Comparison of ENCODE assay signal across 8 mouse cellular contexts in genomic region chr7:127231826-127232621, GRCm38 (mm10). TPM values are rescaled to one million over a fixed set of nuclear protein-coding genes. Genes with fewer than 3 reads are reported as not detected.
DNase-seq lines count a peak whose midpoint lies in the region; ATAC-seq lines count a peak whose summit lies in the region.

No protein-coding gene starts in this region.

- peak overlapping the region; percentile 99 for H3K27ac ChIP-seq in heart, embryonic 16.5 days (ENCODE audit: low read length)
- H3K27ac ChIP-seq in hindbrain, embryonic 10.5 days, result peak overlapping the region; percentile 99
- peak overlapping the region; percentile 98 for H3K27ac ChIP-seq in midbrain, embryonic 11.5 days (ENCODE audit: low read depth, low read length)

- H3K4me3 ChIP-seq in heart, embryonic 16.5 days (ENCODE audit: low read length), result peak overlapping the region; percentile 96
- H3K4me3 ChIP-seq in hindbrain, embryonic 10.5 days, result peak overlapping the region; percentile 93
- peak overlapping the region; percentile 97 for H3K4me3 ChIP-seq in midbrain, embryonic 11.5 days (ENCODE audit: low read depth, low read length)

- H3K9ac ChIP-seq in heart, embryonic 16.5 days (ENCODE audit: low read length), result peak overlapping the region; percentile 94
- H3K9ac ChIP-seq in midbrain, embryonic 11.5 days (ENCODE audit: low read length), result peak overlapping the region; percentile 99

- H3K4me2 ChIP-seq in heart, embryonic 16.5 days (ENCODE audit: low read depth, low read length), result peak overlapping the region; percentile 92
- H3K4me2 ChIP-seq in midbrain, embryonic 11.5 days, result peak overlapping the region; percentile 59

- H3K9me3 ChIP-seq in heart, embryonic 16.5 days (replicated peaks; ENCODE audit: control insufficient read depth, low read length), result no peaks in the 10 kb centered on the region
- peaks cover 12% of the 10 kb centered on the region; the same call in 1 of the 2 replicates for H3K9me3 ChIP-seq in hindbrain, embryonic 10.5 days
- no peaks in the 10 kb centered on the region for H3K9me3 ChIP-seq in midbrain, embryonic 11.5 days (ENCODE audit: control insufficient read depth, low read length)

- H3K4me1 ChIP-seq in heart, embryonic 16.5 days (ENCODE audit: control insufficient read depth, insufficient read depth, low read length), result peaks cover 24% of the 10 kb centered on the region
- peaks cover 53% of the 10 kb centered on the region for H3K4me1 ChIP-seq in hindbrain, embryonic 10.5 days (replicated peaks)
- peaks cover 21% of the 10 kb centered on the region for H3K4me1 ChIP-seq in midbrain, embryonic 11.5 days (ENCODE audit: control insufficient read depth, insufficient read depth, low read length)

- DNase-seq in heart, adult 8-10 months (ENCODE audit: low spot score), result no peak
- DNase-seq in MN1 (ENCODE audit: low spot score), result peak; percentile 45
- peak; percentile 27 for DNase-seq in hindbrain, embryonic 10.5 days (ENCODE audit: low spot score)
- peak; percentile 91 for DNase-seq in midbrain, embryonic 11.5 days (ENCODE audit: low spot score, missing footprints)
- no peak for DNase-seq in urinary bladder, postnatal 10 days (ENCODE audit: low spot score)
- DNase-seq in adrenal gland, postnatal 36 days, result no peak
- DNase-seq in adipocyte (ENCODE audit: low spot score), result no peak

- no peaks in the 10 kb centered on the region for H3K27me3 ChIP-seq in heart, embryonic 16.5 days (ENCODE audit: control insufficient read depth, insufficient read depth, low read length)
- H3K27me3 ChIP-seq in hindbrain, embryonic 10.5 days (ENCODE audit: insufficient read depth, poor library complexity, severe bottlenecking), result no peaks in the 10 kb centered on the region
- H3K27me3 ChIP-seq in midbrain, embryonic 11.5 days (ENCODE audit: control insufficient read depth, insufficient read depth, low read length), result no peaks in the 10 kb centered on the region

- H3K36me3 ChIP-seq in heart, embryonic 16.5 days (ENCODE audit: control insufficient read depth, insufficient read depth), result peaks cover 25% of the 10 kb centered on the region
- H3K36me3 ChIP-seq in hindbrain, embryonic 10.5 days, result peaks cover 68% of the 10 kb centered on the region
- H3K36me3 ChIP-seq in midbrain, embryonic 11.5 days (ENCODE audit: control insufficient read depth, insufficient read depth, low read length), result peaks cover 32% of the 10 kb centered on the region

- 4% methylated on average over 20 of the region's 20 CpGs for WGBS in heart, embryonic 16.5 days
- 11% methylated on average over 20 of the region's 20 CpGs for WGBS in hindbrain, embryonic 10.5 days
- WGBS in midbrain, embryonic 11.5 days, result 8% methylated on average over 20 of the region's 20 CpGs

- no peak for ATAC-seq in heart, embryonic 16.5 days (replicated peaks; ENCODE audit: extremely low read depth, insufficient read depth, low FRiP score)
- ATAC-seq in midbrain, embryonic 11.5 days (ENCODE audit: low FRiP score), result no peak

RNA-seq across cellular contexts. Expression of gene Zfp553, which starts 0.8 kb away (rescaled TPM):
- 21.0 and 21.9 TPM in 2 replicates for polyA plus RNA-seq in heart, embryonic 16.5 days (2015; fragmentation: Nextera tagmentation; extraction: Ambion mirVana)
- 1 to 10 TPM; 5.2 to 6.4 (median 5.8) TPM for total RNA-seq in heart, adult 8-10 months (2022)
- polyA plus RNA-seq in hindbrain, embryonic 10.5 days (2016; fragmentation: Nextera tagmentation; extraction: Ambion mirVana), result 78.7 and 81.0 TPM in 2 replicates
- 30.3 and 32.4 TPM in 2 replicates for polyA plus RNA-seq in midbrain, embryonic 11.5 days (2014; fragmentation: Nextera tagmentation; extraction: Ambion mirVana)
- 10 to 100 TPM; 10.1 to 11.9 TPM for total RNA-seq in adrenal gland, postnatal 36 days (2021)

RNA-seq across cellular contexts. Expression of gene Sept1, which starts 0.9 kb away (rescaled TPM):
- polyA plus RNA-seq in heart, embryonic 16.5 days (2015; fragmentation: Nextera tagmentation; extraction: Ambion mirVana), result 35.1 and 57.5 TPM in 2 replicates
- 1 to 10 TPM; 2.1 to 3.9 (median 2.6) TPM for total RNA-seq in heart, adult 8-10 months (2022)
- polyA plus RNA-seq in hindbrain, embryonic 10.5 days (2016; fragmentation: Nextera tagmentation; extraction: Ambion mirVana), result 32.4 and 33.8 TPM in 2 replicates
- 24.6 and 29.8 TPM in 2 replicates for polyA plus RNA-seq in midbrain, embryonic 11.5 days (2014; fragmentation: Nextera tagmentation; extraction: Ambion mirVana)
- 1 to 10 TPM; 5.6 to 7.9 TPM for total RNA-seq in adrenal gland, postnatal 36 days (2021)

RNA-seq across cellular contexts. Expression of gene Zfp771, which starts 12.1 kb away (rescaled TPM):
- polyA plus RNA-seq in heart, embryonic 16.5 days (2015; fragmentation: Nextera tagmentation; extraction: Ambion mirVana), result 38.0 and 39.6 TPM in 2 replicates
- 10 to 100 TPM; 15.3 to 21.7 (median 17.1) TPM for total RNA-seq in heart, adult 8-10 months (2022)
- polyA plus RNA-seq in hindbrain, embryonic 10.5 days (2016; fragmentation: Nextera tagmentation; extraction: Ambion mirVana), result 62.4 and 70.1 TPM in 2 replicates
- polyA plus RNA-seq in midbrain, embryonic 11.5 days (2014; fragmentation: Nextera tagmentation; extraction: Ambion mirVana), result 49.3 and 54.0 TPM in 2 replicates
- total RNA-seq in adrenal gland, postnatal 36 days (2021), result 10 to 100 TPM; 28.0 to 34.2 TPM

RNA-seq across cellular contexts. Expression of gene Mylpf, which starts 23.3 kb away (rescaled TPM):
- 16.2 and 31.6 TPM in 2 replicates for polyA plus RNA-seq in heart, embryonic 16.5 days (2015; fragmentation: Nextera tagmentation; extraction: Ambion mirVana)
- total RNA-seq in heart, adult 8-10 months (2022), result 10 to 100 TPM in 1 of 4 experiments, 1 to 10 TPM in 3; 6.2 to 14.1 (median 8.2) TPM
- 13.0 and 17.7 TPM in 2 replicates for polyA plus RNA-seq in hindbrain, embryonic 10.5 days (2016; fragmentation: Nextera tagmentation; extraction: Ambion mirVana)
- 11.7 and 13.2 TPM in 2 replicates for polyA plus RNA-seq in midbrain, embryonic 11.5 days (2014; fragmentation: Nextera tagmentation; extraction: Ambion mirVana)
- 1 to 10 TPM; 1.9 to 2.7 TPM for total RNA-seq in adrenal gland, postnatal 36 days (2021)

RNA-seq across cellular contexts. Expression of gene Tbc1d10b, which starts 23.8 kb away (rescaled TPM):
- polyA plus RNA-seq in heart, embryonic 16.5 days (2015; fragmentation: Nextera tagmentation; extraction: Ambion mirVana), result 15.2 and 22.3 TPM in 2 replicates
- total RNA-seq in heart, adult 8-10 months (2022), result 10 to 100 TPM; 17.4 to 24.4 (median 23.0) TPM
- 25.6 and 28.2 TPM in 2 replicates for polyA plus RNA-seq in hindbrain, embryonic 10.5 days (2016; fragmentation: Nextera tagmentation; extraction: Ambion mirVana)
- polyA plus RNA-seq in midbrain, embryonic 11.5 days (2014; fragmentation: Nextera tagmentation; extraction: Ambion mirVana), result 16.9 and 19.3 TPM in 2 replicates
- 10 to 100 TPM; 40.7 to 48.4 TPM for total RNA-seq in adrenal gland, postnatal 36 days (2021)

Comparison
In these comparisons a context has a peak if more than half of its experiments do, and no peak if none do; other contexts are left out.
1. DNase-seq: peak in MN1 (single experiment), hindbrain, embryonic 10.5 days (single experiment) and midbrain, embryonic 11.5 days (single experiment); none in heart, adult 8-10 months (single experiment), urinary bladder, postnatal 10 days (single experiment), adrenal gland, postnatal 36 days (0 of 2) and adipocyte (single experiment).
2. Peak in every context shown above with its lines, with median percentiles within 50 percentile points of each other: H3K27ac ChIP-seq and H3K4me3 ChIP-seq.